Mouse (Mus musculus): ENCODE data around the gene Cpa2. TPM values are rescaled to one million over a fixed set of nuclear protein-coding genes. Genes with fewer than 3 reads are reported as not detected.

The Cpa2 gene
- polyA plus RNA-seq, 1 experiment from 2014 or later: 8.7 TPM

GRCm38 (mm10) chr6:30526586-30527515 lies 14.5 kb upstream of the Cpa2 start:
- 8% methylated on average over 19 of the region's 19 CpGs for WGBS
- no peak overlapping the region for H3K4me3 ChIP-seq (replicated peaks; ENCODE audit: low read depth, low read length)

GRCm38 (mm10) chr6:30528800-30529199 lies 12.6 kb upstream of the Cpa2 start:
- Histone ChIP-seq H3K9ac (replicated peaks; ENCODE audit: low read length) (no peak overlapping the region), H3K4me3 (replicated peaks; ENCODE audit: low read depth, low read length) (no peak overlapping the region), H3K27me3 (ENCODE audit: control insufficient read depth, insufficient read depth, low read length) (no peaks in the 10 kb centered on the region), H3K4me1 (ENCODE audit: control insufficient read depth, insufficient read depth, low read length) (peaks cover 18% of the 10 kb centered on the region), H3K9me3 (ENCODE audit: control insufficient read depth, low read length) (no peaks in the 10 kb centered on the region), H3K27ac (replicated peaks; ENCODE audit: low read depth, low read length) (no peak overlapping the region), H3K4me2 (ENCODE audit: low read length) (no peak overlapping the region), H3K36me3 (ENCODE audit: control insufficient read depth, insufficient read depth, low read length) (no peaks in the 10 kb centered on the region)
- no peak for ATAC-seq (ENCODE audit: low FRiP score, low TSS enrichment)
- DNase-seq: no peak
- WGBS: 80% methylated on average over 6 of the region's 6 CpGs

More at GRCm38 (mm10) chr6:30526586-30527515, 14.5 kb upstream of the Cpa2 start:
- peak overlapping the region; percentile 77 for H3K27ac ChIP-seq (replicated peaks; ENCODE audit: low read depth, low read length)
- peak overlapping the region; percentile 42; the same call in 1 of the 2 replicates for H3K9ac ChIP-seq (replicated peaks; ENCODE audit: low read length)
- H3K9me3 ChIP-seq (ENCODE audit: control insufficient read depth, low read length): no peaks in the 10 kb centered on the region
- H3K4me1 ChIP-seq (ENCODE audit: control insufficient read depth, insufficient read depth, low read length): peaks cover 18% of the 10 kb centered on the region
- H3K4me2 ChIP-seq (ENCODE audit: low read length): peak overlapping the region; percentile 37
- DNase-seq (peak; percentile 72), ATAC-seq (ENCODE audit: low FRiP score, low TSS enrichment) (no peak; the same call in 1 of the 2 replicates)
- H3K36me3 ChIP-seq (ENCODE audit: control insufficient read depth, insufficient read depth, low read length): no peaks in the 10 kb centered on the region
- no peaks in the 10 kb centered on the region for H3K27me3 ChIP-seq (ENCODE audit: control insufficient read depth, insufficient read depth, low read length)

DNA sequence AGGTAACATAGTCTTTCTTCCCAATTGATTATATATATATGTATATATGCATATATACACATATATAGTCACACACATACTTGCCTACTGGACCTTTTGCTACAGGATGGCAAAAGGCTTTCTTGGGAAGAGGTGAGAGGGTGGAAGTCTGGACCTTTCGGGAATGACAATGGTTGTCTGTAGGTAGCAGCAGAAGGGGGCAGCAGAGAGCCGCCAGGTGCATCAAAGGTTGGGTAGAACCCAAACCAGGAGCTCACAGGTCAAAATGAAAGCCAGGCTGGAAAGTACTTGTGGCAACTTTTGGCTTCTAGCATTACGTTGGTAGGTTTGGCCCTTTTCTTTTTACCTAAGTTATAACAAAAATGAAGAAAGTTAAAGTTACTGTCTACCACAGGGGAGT lies 6.0 kb upstream of the Cpa2 start:
- H3K9me3 ChIP-seq (ENCODE audit: control insufficient read depth, low read length): no peaks in the 10 kb centered on the region
- no peak overlapping the region for H3K4me3 ChIP-seq (replicated peaks; ENCODE audit: low read depth, low read length)
- H3K27me3 ChIP-seq (ENCODE audit: control insufficient read depth, insufficient read depth, low read length): no peaks in the 10 kb centered on the region
- DNase-seq: peak; percentile 17
- H3K4me1 ChIP-seq (ENCODE audit: control insufficient read depth, insufficient read depth, low read length): no peaks in the 10 kb centered on the region
- no peak overlapping the region for H3K9ac ChIP-seq (replicated peaks; ENCODE audit: low read length)
- H3K4me2 ChIP-seq (ENCODE audit: low read length): no peak overlapping the region
- no peak for ATAC-seq (ENCODE audit: low FRiP score, low TSS enrichment)
- no peak overlapping the region for H3K27ac ChIP-seq (replicated peaks; ENCODE audit: low read depth, low read length)
- H3K36me3 ChIP-seq (ENCODE audit: control insufficient read depth, insufficient read depth, low read length): no peaks in the 10 kb centered on the region
- WGBS: 40% methylated on average over 3 of the region's 3 CpGs

DNA sequence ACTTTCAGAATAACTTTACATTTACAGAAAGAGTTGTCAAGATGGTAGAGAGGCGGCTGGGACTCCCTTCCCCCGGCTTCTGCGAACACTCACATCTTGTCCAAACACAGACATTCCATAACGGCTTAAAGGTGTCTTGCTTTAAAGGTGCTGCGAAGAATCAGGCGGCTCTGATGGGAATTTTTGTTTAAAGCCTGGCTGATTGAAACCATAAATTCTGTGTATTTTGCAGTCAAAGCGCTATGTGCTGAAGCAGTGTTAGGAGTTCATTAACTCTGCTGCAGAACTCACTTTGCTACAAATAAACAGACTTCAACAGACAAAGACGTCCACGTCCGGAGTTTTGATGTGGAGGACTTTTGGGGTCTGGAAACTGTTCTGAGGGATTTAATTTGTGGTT lies 3.1 kb upstream of the Cpa2 start:
- Histone ChIP-seq H3K27ac (replicated peaks; ENCODE audit: low read depth, low read length) (no peak overlapping the region), H3K4me1 (ENCODE audit: control insufficient read depth, insufficient read depth, low read length) (peaks cover 3% of the 10 kb centered on the region; the same call in 1 of the 2 replicates), H3K4me2 (ENCODE audit: low read length) (no peak overlapping the region), H3K36me3 (ENCODE audit: control insufficient read depth, insufficient read depth, low read length) (no peaks in the 10 kb centered on the region), H3K27me3 (ENCODE audit: control insufficient read depth, insufficient read depth, low read length) (no peaks in the 10 kb centered on the region), H3K9me3 (ENCODE audit: control insufficient read depth, low read length) (no peaks in the 10 kb centered on the region), H3K9ac (replicated peaks; ENCODE audit: low read length) (no peak overlapping the region), H3K4me3 (replicated peaks; ENCODE audit: low read depth, low read length) (no peak overlapping the region)
- DNase-seq (no peak), ATAC-seq (ENCODE audit: low FRiP score, low TSS enrichment) (no peak)
- WGBS: 67% methylated on average over 10 of the region's 10 CpGs

DNA sequence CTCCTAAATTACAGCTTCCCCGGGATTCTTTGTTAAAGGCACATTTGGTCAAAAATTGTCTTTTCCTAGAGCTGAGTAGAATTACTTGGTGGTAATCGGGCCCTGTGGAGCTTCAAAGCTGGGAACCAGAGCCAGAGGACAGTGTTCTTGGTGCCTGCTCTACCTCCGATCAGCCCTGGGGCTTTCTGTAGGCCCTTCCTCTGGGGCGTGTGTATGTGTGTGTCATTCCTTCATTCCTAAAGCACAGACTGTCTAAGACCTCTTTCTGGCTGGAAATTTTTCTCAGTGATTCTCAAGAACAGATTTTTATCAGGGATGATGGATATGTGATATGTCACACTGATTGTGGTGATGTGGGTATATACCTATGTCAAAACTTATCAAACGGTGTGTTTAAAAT lies 2.6 kb upstream of the Cpa2 start:
- Histone ChIP-seq H3K4me3 (replicated peaks; ENCODE audit: low read depth, low read length) (no peak overlapping the region), H3K27me3 (ENCODE audit: control insufficient read depth, insufficient read depth, low read length) (no peaks in the 10 kb centered on the region), H3K9me3 (ENCODE audit: control insufficient read depth, low read length) (no peaks in the 10 kb centered on the region), H3K4me1 (ENCODE audit: control insufficient read depth, insufficient read depth, low read length) (peaks cover 3% of the 10 kb centered on the region; the same call in 1 of the 2 replicates), H3K4me2 (ENCODE audit: low read length) (no peak overlapping the region), H3K27ac (replicated peaks; ENCODE audit: low read depth, low read length) (no peak overlapping the region), H3K9ac (replicated peaks; ENCODE audit: low read length) (no peak overlapping the region), H3K36me3 (ENCODE audit: control insufficient read depth, insufficient read depth, low read length) (no peaks in the 10 kb centered on the region)
- 87% methylated on average over 5 of the region's 5 CpGs for WGBS
- ATAC-seq (ENCODE audit: low FRiP score, low TSS enrichment) (no peak), DNase-seq (no peak)

DNA sequence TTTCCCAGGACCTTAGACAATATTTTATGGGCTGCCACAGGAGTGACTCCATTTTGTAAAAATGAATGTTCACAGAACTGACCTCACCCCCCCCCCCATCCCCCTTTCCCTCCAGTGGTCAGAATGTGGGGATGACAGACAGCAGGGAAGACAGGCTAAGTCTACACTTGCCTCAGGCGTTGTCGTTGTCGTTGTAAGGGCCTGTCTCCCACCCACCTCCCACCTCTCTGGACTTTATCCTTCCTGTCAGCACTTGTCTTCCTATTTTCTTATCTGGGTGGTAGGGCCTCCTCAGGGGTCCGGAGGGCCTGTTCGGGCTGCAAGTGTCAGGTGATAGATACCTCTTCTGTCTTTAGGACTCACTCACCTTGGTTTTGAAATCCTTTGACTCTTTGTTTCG lies 895 bp downstream of the Cpa2 start:
- Histone ChIP-seq H3K4me3 (replicated peaks; ENCODE audit: low read depth, low read length) (no peak overlapping the region), H3K9me3 (ENCODE audit: control insufficient read depth, low read length) (no peaks in the 10 kb centered on the region), H3K9ac (replicated peaks; ENCODE audit: low read length) (no peak overlapping the region), H3K36me3 (ENCODE audit: control insufficient read depth, insufficient read depth, low read length) (no peaks in the 10 kb centered on the region), H3K4me1 (ENCODE audit: control insufficient read depth, insufficient read depth, low read length) (peaks cover 19% of the 10 kb centered on the region), H3K27ac (replicated peaks; ENCODE audit: low read depth, low read length) (no peak overlapping the region), H3K4me2 (ENCODE audit: low read length) (no peak overlapping the region), H3K27me3 (ENCODE audit: control insufficient read depth, insufficient read depth, low read length) (no peaks in the 10 kb centered on the region)
- WGBS: 82% methylated on average over 6 of the region's 6 CpGs
- DNase-seq (no peak), ATAC-seq (ENCODE audit: low FRiP score, low TSS enrichment) (no peak)

DNA sequence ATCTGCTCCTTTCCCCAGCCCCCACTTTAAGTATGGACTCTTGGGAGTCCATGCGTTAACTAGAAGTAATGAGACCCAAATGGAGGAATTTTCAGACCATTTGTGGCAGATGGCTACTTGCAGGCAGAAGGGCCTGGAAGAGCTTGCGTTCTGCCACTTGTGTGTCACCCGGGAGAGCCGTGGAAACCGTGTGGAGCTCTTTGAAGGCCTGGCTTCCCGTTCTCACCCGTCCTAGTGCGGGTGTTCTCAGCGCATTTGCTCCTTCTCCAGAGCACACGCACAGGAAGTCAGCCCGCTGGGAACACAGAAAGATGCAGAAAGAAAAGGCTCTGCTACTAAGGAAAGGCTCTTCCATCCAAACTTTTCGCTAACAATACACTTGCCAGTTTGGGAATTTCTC lies 1.7 kb downstream of the Cpa2 start:
- DNase-seq (peak; percentile 21), ATAC-seq (ENCODE audit: low FRiP score, low TSS enrichment) (no peak)
- 64% methylated on average over 12 of the region's 12 CpGs for WGBS
- H3K4me1 ChIP-seq (ENCODE audit: control insufficient read depth, insufficient read depth, low read length): peaks cover 27% of the 10 kb centered on the region
- H3K9me3 ChIP-seq (ENCODE audit: control insufficient read depth, low read length): no peaks in the 10 kb centered on the region
- no peaks in the 10 kb centered on the region for H3K36me3 ChIP-seq (ENCODE audit: control insufficient read depth, insufficient read depth, low read length)
- H3K9ac ChIP-seq (replicated peaks; ENCODE audit: low read length): no peak overlapping the region
- no peak overlapping the region for H3K4me2 ChIP-seq (ENCODE audit: low read length)
- H3K27me3 ChIP-seq (ENCODE audit: control insufficient read depth, insufficient read depth, low read length): no peaks in the 10 kb centered on the region
- H3K27ac ChIP-seq (replicated peaks; ENCODE audit: low read depth, low read length): no peak overlapping the region
- H3K4me3 ChIP-seq (replicated peaks; ENCODE audit: low read depth, low read length): no peak overlapping the region

DNA sequence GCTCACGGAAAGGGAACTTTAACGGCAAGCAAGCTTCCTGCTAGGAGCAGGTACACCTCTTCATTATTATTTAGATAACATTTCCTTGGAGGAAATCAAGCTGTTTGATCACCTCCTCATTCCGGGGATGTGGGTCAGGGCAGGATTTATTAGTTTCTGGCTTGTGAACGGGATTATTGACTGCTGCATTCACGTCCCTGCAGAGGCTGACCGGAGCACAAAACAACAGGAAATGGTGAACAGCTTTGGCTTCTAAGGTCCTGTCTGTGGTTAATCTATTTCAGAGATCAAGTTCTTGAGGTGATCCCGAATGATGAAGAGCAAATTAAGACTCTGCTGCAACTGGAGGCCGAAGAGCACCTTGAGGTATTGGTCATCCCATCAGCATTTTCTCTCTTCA lies 2.5 kb downstream of the Cpa2 start:
- no peak overlapping the region for H3K27ac ChIP-seq (replicated peaks; ENCODE audit: low read depth, low read length)
- no peak for DNase-seq
- no peaks in the 10 kb centered on the region for H3K27me3 ChIP-seq (ENCODE audit: control insufficient read depth, insufficient read depth, low read length)
- no peak overlapping the region for H3K4me3 ChIP-seq (replicated peaks; ENCODE audit: low read depth, low read length)
- H3K9ac ChIP-seq (replicated peaks; ENCODE audit: low read length): no peak overlapping the region
- H3K36me3 ChIP-seq (ENCODE audit: control insufficient read depth, insufficient read depth, low read length): no peaks in the 10 kb centered on the region
- H3K9me3 ChIP-seq (ENCODE audit: control insufficient read depth, low read length): no peaks in the 10 kb centered on the region
- no peak overlapping the region for H3K4me2 ChIP-seq (ENCODE audit: low read length)
- ATAC-seq (ENCODE audit: low FRiP score, low TSS enrichment): no peak
- H3K4me1 ChIP-seq (ENCODE audit: control insufficient read depth, insufficient read depth, low read length): peaks cover 34% of the 10 kb centered on the region
- WGBS: 39% methylated on average over 8 of the region's 8 CpGs

GRCm38 (mm10) chr6:30545689-30546088 lies 4.3 kb downstream of the Cpa2 start:
- peaks cover 39% of the 10 kb centered on the region for H3K4me1 ChIP-seq (ENCODE audit: control insufficient read depth, insufficient read depth, low read length)
- H3K4me3 ChIP-seq (replicated peaks; ENCODE audit: low read depth, low read length): no peak overlapping the region
- 79% methylated on average over 7 of the region's 7 CpGs for WGBS
- H3K27me3 ChIP-seq (ENCODE audit: control insufficient read depth, insufficient read depth, low read length): no peaks in the 10 kb centered on the region
- peak overlapping the region; percentile 89 for H3K27ac ChIP-seq (replicated peaks; ENCODE audit: low read depth, low read length)
- H3K9me3 ChIP-seq (ENCODE audit: control insufficient read depth, low read length): no peaks in the 10 kb centered on the region
- no peak overlapping the region for H3K9ac ChIP-seq (replicated peaks; ENCODE audit: low read length)
- ATAC-seq (ENCODE audit: low FRiP score, low TSS enrichment) (no peak), DNase-seq (no peak)
- no peaks in the 10 kb centered on the region for H3K36me3 ChIP-seq (ENCODE audit: control insufficient read depth, insufficient read depth, low read length)
- H3K4me2 ChIP-seq (ENCODE audit: low read length): no peak overlapping the region

Measured in midbrain, embryonic 14.5 days (tissue).